21 mouse cellular contexts compared by ENCODE assay signal in the genomic region with DNA sequence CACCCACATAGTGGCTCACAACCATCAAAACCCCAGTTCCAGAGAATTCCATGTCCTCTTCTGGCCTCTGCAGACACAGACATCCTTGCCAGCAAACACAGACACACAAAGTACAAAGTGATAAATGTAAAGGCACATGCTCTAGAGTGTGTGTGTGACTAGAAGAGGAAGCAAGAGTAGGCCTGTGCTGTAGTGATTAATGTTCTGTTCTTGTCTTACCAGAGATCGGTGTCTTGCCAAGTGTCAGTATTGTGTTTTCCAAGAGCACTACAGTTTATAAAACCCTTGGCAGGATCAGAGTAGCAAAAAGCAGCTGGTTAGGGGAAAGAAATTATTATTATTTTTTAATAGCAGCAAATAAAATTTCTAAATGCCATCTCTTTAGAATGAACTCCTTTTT. TPM values are rescaled to one million over a fixed set of nuclear protein-coding genes. Genes with fewer than 3 reads are reported as not detected.
DNase-seq lines count a peak whose midpoint lies in the region; ATAC-seq and TF ChIP-seq lines count a peak whose summit lies in the region.
"Had no signal": no experiment of that assay in that cellular context is flagged by ENCODE, and none has a peak within 500 bp of the region (broad histone marks: within the 10 kb centered on the region; RNA-seq: fewer than 3 reads in every experiment).

No protein-coding gene starts in this region.

- H3K36me3 ChIP-seq in midbrain, embryonic 11.5 days (ENCODE audit: control insufficient read depth, insufficient read depth, low read length): peaks cover 23% of the 10 kb centered on the region
- peaks cover 95% of the 10 kb centered on the region for H3K36me3 ChIP-seq in midbrain, embryonic 10.5 days
- peaks cover 8 to 24% of the 10 kb centered on the region in 2 experiments for H3K36me3 ChIP-seq in MEL (ENCODE audit: control insufficient read depth in 1 of 2, insufficient read depth in 2 of 2, low read length in 2 of 2)

- H3K4me1 ChIP-seq in midbrain, embryonic 11.5 days (ENCODE audit: control insufficient read depth, insufficient read depth, low read length): no peaks in the 10 kb centered on the region
- no peaks in the 10 kb centered on the region; the same call in 1 of the 2 replicates for H3K4me1 ChIP-seq in midbrain, embryonic 10.5 days
- H3K4me1 ChIP-seq in MEL (ENCODE audit: control insufficient read depth in 1 of 2, insufficient read depth in 2 of 2, low read length in 2 of 2): peaks cover 13% of the 10 kb centered on the region in 2 experiments
- H3K4me1 ChIP-seq: embryonic facial prominence, embryonic 13.5 days; embryonic facial prominence, embryonic 15.5 days; forebrain, embryonic 12.5 days had no signal

- TF ChIP-seq RAD21 in MEL (IDR thresholded peaks at IDR 0.05; ENCODE audit: low read depth, low read length): no peak

- no peaks in the 10 kb centered on the region for H3K79me2 ChIP-seq in MEL (ENCODE audit: control insufficient read depth, insufficient read depth, low read length, poor library complexity)

- H3K9me3 ChIP-seq in midbrain, embryonic 11.5 days (ENCODE audit: control insufficient read depth, low read length): no peaks in the 10 kb centered on the region
- H3K9me3 ChIP-seq in midbrain, embryonic 10.5 days (replicated peaks): no peaks in the 10 kb centered on the region
- no peaks in the 10 kb centered on the region for H3K9me3 ChIP-seq in MEL (replicated peaks; ENCODE audit: insufficient read depth, low read length)
- H3K9me3 ChIP-seq: embryonic facial prominence, embryonic 13.5 days; embryonic facial prominence, embryonic 15.5 days; forebrain, embryonic 10.5 days; forebrain, embryonic 12.5 days had no signal

- TF ChIP-seq EP300 in MEL (IDR thresholded peaks at IDR 0.05; ENCODE audit: low read depth in 1 of 2, low read length in 2 of 2): peak; percentile 85 to 91

- H3K4me2 ChIP-seq in midbrain, embryonic 11.5 days: no peak overlapping the region
- H3K4me2 ChIP-seq: embryonic facial prominence, embryonic 13.5 days; embryonic facial prominence, embryonic 15.5 days; forebrain, embryonic 12.5 days had no signal

- ATAC-seq in midbrain, embryonic 11.5 days (ENCODE audit: low FRiP score): no peak
- ATAC-seq in CD4-positive, CD25-positive, alpha-beta regulatory T cell, adult 4 months: no peak
- ATAC-seq: forebrain, embryonic 14.5 days; forebrain, embryonic 16.5 days had no signal

- DNase-seq in midbrain, embryonic 11.5 days (ENCODE audit: low spot score, missing footprints): peak; percentile 54
- no peak for DNase-seq in midbrain, embryonic 10.5 days (ENCODE audit: low spot score)
- DNase-seq in MEL (ENCODE audit: low read depth, low spot score) (peak; percentile 79), adipocyte (ENCODE audit: low spot score) (peak; percentile 65)
- DNase-seq: adrenal gland, adult 8-10 months; adrenal gland, postnatal 14 days; adrenal gland, postnatal 36 days; B cell, adult 2 months; cerebellum, adult 11-12 months; cerebellum, adult 2 months; cerebellum, adult 9-10 months; cerebellum, postnatal 10 days; cerebellum, postnatal 25 days had no signal

- H3K4me3 ChIP-seq in midbrain, embryonic 11.5 days (ENCODE audit: low read depth, low read length): no peak overlapping the region
- no peak overlapping the region for H3K4me3 ChIP-seq in midbrain, embryonic 10.5 days
- peak overlapping the region in 1 of 2 experiments; percentile 10; a peak in 1 of 4 replicates for H3K4me3 ChIP-seq in MEL (ENCODE audit: control insufficient read depth in 1 of 2, insufficient read depth in 1 of 2, low read depth in 2 of 2, low read length in 2 of 2)
- H3K4me3 ChIP-seq: embryonic facial prominence, embryonic 13.5 days; embryonic facial prominence, embryonic 15.5 days; erythroblast, embryonic 14.5 days; forebrain, embryonic 10.5 days; forebrain, embryonic 12.5 days had no signal

- TF ChIP-seq CTCF in MEL (IDR thresholded peaks at IDR 0.05 in 2 of 3, conservative IDR thresholded peaks at IDR 0.05 in 1 of 3; ENCODE audit: control insufficient read depth in 1 of 3, insufficient read depth in 1 of 3, low read depth in 2 of 3, low read length in 3 of 3, poor library complexity in 1 of 3, severe bottlenecking in 1 of 3): no peak

- H3K27me3 ChIP-seq in midbrain, embryonic 11.5 days (ENCODE audit: control insufficient read depth, insufficient read depth, low read length): no peaks in the 10 kb centered on the region
- H3K27me3 ChIP-seq in midbrain, embryonic 10.5 days (ENCODE audit: low read depth, poor library complexity, severe bottlenecking): no peaks in the 10 kb centered on the region
- no peaks in the 10 kb centered on the region for H3K27me3 ChIP-seq in MEL (ENCODE audit: control insufficient read depth in 1 of 2, insufficient read depth in 2 of 2, low read length in 2 of 2)
- H3K27me3 ChIP-seq: embryonic facial prominence, embryonic 13.5 days; embryonic facial prominence, embryonic 15.5 days; forebrain, embryonic 12.5 days had no signal

- WGBS in midbrain, embryonic 11.5 days: 100% methylated on average over 1 of the region's 1 CpGs
- WGBS in midbrain, embryonic 10.5 days: 95% methylated on average over 1 of the region's 1 CpGs

- no peak for TF ChIP-seq POLR2A in MEL (IDR thresholded peaks at IDR 0.05; ENCODE audit: control insufficient read depth in 1 of 2, insufficient read depth in 1 of 2, low read depth in 1 of 2, low read length in 2 of 2, poor library complexity in 1 of 2)

- no peak overlapping the region for H3K9ac ChIP-seq in midbrain, embryonic 11.5 days (ENCODE audit: low read length)
- H3K9ac ChIP-seq in MEL (ENCODE audit: control insufficient read depth, low read depth, low read length, poor library complexity, severe bottlenecking): no peak overlapping the region
- H3K9ac ChIP-seq: embryonic facial prominence, embryonic 13.5 days; embryonic facial prominence, embryonic 15.5 days; forebrain, embryonic 12.5 days had no signal

- no peak overlapping the region for H3K27ac ChIP-seq in midbrain, embryonic 11.5 days (ENCODE audit: low read depth, low read length)
- H3K27ac ChIP-seq in midbrain, embryonic 10.5 days (replicated peaks): no peak overlapping the region
- H3K27ac ChIP-seq in MEL (ENCODE audit: control insufficient read depth, low read depth, low read length): peak overlapping the region; percentile 58
- H3K27ac ChIP-seq: embryonic facial prominence, embryonic 13.5 days; embryonic facial prominence, embryonic 15.5 days; forebrain, embryonic 10.5 days; forebrain, embryonic 12.5 days had no signal

TF ChIP-seq in MEL, 35 proteins besides CTCF, POLR2A, EP300 and RAD21 (continues in another document):
- TF ChIP-seq SMC3 (IDR thresholded peaks at IDR 0.05; ENCODE audit: low read depth, low read length) (no peak), MAFK (IDR thresholded peaks at IDR 0.05; ENCODE audit: borderline replicate concordance, low read depth, low read length) (no peak), TAL1 (IDR thresholded peaks at IDR 0.05; ENCODE audit: low read length) (peak; percentile 80), RCOR1 (IDR thresholded peaks at IDR 0.05; ENCODE audit: low read depth, low read length) (0 out of 2 replicates have a peak, but pooled peaks have one; percentile 47), MXI1 (IDR thresholded peaks at IDR 0.05; ENCODE audit: low read depth, low read length) (peak; percentile 77), USF1 (IDR thresholded peaks at IDR 0.05; ENCODE audit: low read depth, low read length) (peak; percentile 23; the same call in 1 of the 2 replicates), ZMIZ1 (IDR thresholded peaks at IDR 0.05; ENCODE audit: low read depth, low read length) (no peak), ZC3H11A (IDR thresholded peaks at IDR 0.05; ENCODE audit: low read depth, low read length) (no peak), USF2 (IDR thresholded peaks at IDR 0.05; ENCODE audit: borderline replicate concordance in 1 of 2, insufficient read depth in 1 of 2, low read depth in 1 of 2, low read length in 2 of 2) (no peak), GABPA (IDR thresholded peaks at IDR 0.05; ENCODE audit: low read depth, low read length) (no peak), MYB (IDR thresholded peaks at IDR 0.05; ENCODE audit: low read depth, low read length) (0 out of 2 replicates have a peak, but pooled peaks have one; percentile 20), SIN3A (IDR thresholded peaks at IDR 0.05; ENCODE audit: low read length) (peak; percentile 64), ZKSCAN1 (IDR thresholded peaks at IDR 0.05; ENCODE audit: low read depth, low read length) (no peak), NRF1 (IDR thresholded peaks at IDR 0.05; ENCODE audit: insufficient read depth, low read depth, low read length, poor library complexity, severe bottlenecking) (no peak), JUND (IDR thresholded peaks at IDR 0.05; ENCODE audit: low read depth, low read length) (0 out of 2 replicates have a peak, but pooled peaks have one; percentile 11), CHD1 (IDR thresholded peaks at IDR 0.05; ENCODE audit: low read depth, low read length) (no peak), UBTF (IDR thresholded peaks at IDR 0.05; ENCODE audit: borderline replicate concordance, insufficient read depth, low read depth, low read length) (no peak), POLR2AphosphoS2 (IDR thresholded peaks at IDR 0.05; ENCODE audit: low read length) (no peak), NELFE (IDR thresholded peaks at IDR 0.05; ENCODE audit: low read depth, low read length) (no peak), MAZ (IDR thresholded peaks at IDR 0.05; ENCODE audit: low read depth, low read length) (no peak), ZNF384 (IDR thresholded peaks at IDR 0.05; ENCODE audit: low read depth, low read length) (no peak), ELF1 (IDR thresholded peaks at IDR 0.05; ENCODE audit: low read depth, low read length) (no peak)

RNA-seq across cellular contexts. Expression of a gene that starts 29.3 kb away (rescaled TPM):
- polyA plus RNA-seq in midbrain, embryonic 11.5 days (2014; fragmentation: Nextera tagmentation; extraction: Ambion mirVana): 32.8 and 36.6 TPM in 2 replicates
- polyA plus RNA-seq in midbrain, embryonic 10.5 days (2016; fragmentation: Nextera tagmentation; extraction: Ambion mirVana): 26.7 and 33.5 TPM in 2 replicates
- 16.5 and 17.0 TPM in 2 replicates for total RNA-seq in MEL (2012; rRNA removed)
- 10 to 100 TPM in 1 of 2 experiments, not detected in 1; 24.0 TPM for polyA plus RNA-seq in MEL (2012; ENCODE audit: insufficient read depth in 1 of 2, insufficient read length in 2 of 2, low read depth in 1 of 2, low replicate concordance in 2 of 2, missing spikeins in 1 of 2)
- 100 to 1,000 TPM; 161 to 175 TPM for polyA plus RNA-seq in CD4-positive, CD25-positive, alpha-beta regulatory T cell, adult 4 months (2017; shearing (Covaris generic))

RNA-seq across cellular contexts. Expression of a gene that starts 37.2 kb away (rescaled TPM):
- not detected in 2 replicates for polyA plus RNA-seq in midbrain, embryonic 11.5 days (2014; fragmentation: Nextera tagmentation; extraction: Ambion mirVana)
- polyA plus RNA-seq in midbrain, embryonic 10.5 days (2016; fragmentation: Nextera tagmentation; extraction: Ambion mirVana): 0.16 and 0.34 TPM in 2 replicates
- 0.12 TPM in 1 of 2 replicates, not detected in the other for total RNA-seq in MEL (2012; rRNA removed)
- under 1 TPM in 1 of 2 experiments, not detected in 1; 0.40 TPM for polyA plus RNA-seq in MEL (2012; ENCODE audit: insufficient read depth in 1 of 2, insufficient read length in 2 of 2, low read depth in 1 of 2, low replicate concordance in 2 of 2, missing spikeins in 1 of 2)
- under 1 TPM; 0.73 to 0.87 TPM for polyA plus RNA-seq in CD4-positive, CD25-positive, alpha-beta regulatory T cell, adult 4 months (2017; shearing (Covaris generic))
- polyA plus RNA-seq: erythroblast, embryonic 14.5 days had no signal
